In genomic region chr3:36209776-36210555, GRCm38 (mm10) we compare ENCODE assay signal across 9 mouse cellular contexts. TPM values are rescaled to one million over a fixed set of nuclear protein-coding genes. Genes with fewer than 3 reads are reported as not detected.
A peak's percentile ranks its signal among the peaks of the same experiment; 100 is the strongest.
DNase-seq lines count a peak whose midpoint lies in the region; ATAC-seq and TF ChIP-seq lines count a peak whose summit lies in the region.
"Had no signal": no experiment of that assay in that cellular context is flagged by ENCODE, and none has a peak within 500 bp of the region (broad histone marks: within the 10 kb centered on the region; RNA-seq: fewer than 3 reads in every experiment).

No protein-coding gene starts in this region.

- H3K4me1 ChIP-seq in spleen, adult 2 months (ENCODE audit: control insufficient read depth, insufficient read depth, insufficient read length) = no peaks in the 10 kb centered on the region
- H3K4me1 ChIP-seq in forebrain, embryonic 15.5 days = peaks cover 9% of the 10 kb centered on the region; the same call in 1 of the 2 replicates

- H3K27me3 ChIP-seq in spleen, adult 2 months (ENCODE audit: control insufficient read depth, insufficient read depth, low read length) = no peaks in the 10 kb centered on the region
- H3K27me3 ChIP-seq in forebrain, embryonic 15.5 days = no peaks in the 10 kb centered on the region

- no peak overlapping the region for H3K4me2 ChIP-seq in forebrain, embryonic 15.5 days (replicated peaks)

- TF ChIP-seq POLR2A in spleen, adult 2 months (IDR thresholded peaks at IDR 0.05; ENCODE audit: low read depth, low read length) = no peak

- H3K4me3 ChIP-seq in spleen, adult 2 months (ENCODE audit: extremely low read depth, insufficient read depth, insufficient read length) = no peak overlapping the region
- no peak overlapping the region for H3K4me3 ChIP-seq in forebrain, embryonic 15.5 days
- H3K4me3 ChIP-seq: erythroblast, embryonic 14.5 days had no signal

- TF ChIP-seq CTCF in spleen, adult 2 months (IDR thresholded peaks at IDR 0.05; ENCODE audit: extremely low read depth, insufficient read depth, insufficient read length, insufficient replicate concordance) = peak; percentile 1; the same call in 1 of the 2 replicates

- H3K36me3 ChIP-seq in spleen, adult 2 months (ENCODE audit: control insufficient read depth, insufficient read depth, low read length) = no peaks in the 10 kb centered on the region
- H3K36me3 ChIP-seq in forebrain, embryonic 15.5 days = no peaks in the 10 kb centered on the region

- DNase-seq in spleen, adult 2 months (ENCODE audit: low read depth in 1 of 2, low spot score in 2 of 2) = no peak
- DNase-seq in spleen, postnatal 14 days (ENCODE audit: low spot score in 2 of 2) = no peak
- peak; percentile 55 for DNase-seq in brain, embryonic 18.5 days (ENCODE audit: low read depth, low spot score)
- DNase-seq in kidney, adult 9 months = peak; percentile 52
- peak; percentile 39 for DNase-seq in lung, postnatal 25 days (ENCODE audit: low spot score)
- peak; percentile 32 for DNase-seq in skeletal muscle tissue, adult 2 months (ENCODE audit: low read depth, low spot score)

- H3K27ac ChIP-seq in spleen, adult 2 months (ENCODE audit: insufficient read depth, low read length) = no peak overlapping the region
- no peak overlapping the region for H3K27ac ChIP-seq in forebrain, embryonic 15.5 days (replicated peaks)

- peak; percentile 87 for ATAC-seq in forebrain, embryonic 15.5 days (replicated peaks)

- H3K9ac ChIP-seq in forebrain, embryonic 15.5 days (replicated peaks) = no peak overlapping the region

- no peaks in the 10 kb centered on the region for H3K9me3 ChIP-seq in forebrain, embryonic 15.5 days

- WGBS in spleen, adult 2 months = 64% methylated on average over 11 of the region's 11 CpGs
- WGBS in forebrain, embryonic 15.5 days = 47% methylated on average over 11 of the region's 11 CpGs

RNA-seq across cellular contexts. Expression of gene Qrfpr, which starts 12.1 kb away (rescaled TPM):
- polyA plus RNA-seq in spleen, adult 2 months (2012; rRNA removed) = 0.19 and 0.22 TPM in 2 replicates
- polyA plus RNA-seq in forebrain, embryonic 15.5 days (2015; fragmentation: Nextera tagmentation; extraction: Ambion mirVana) = 2.1 and 3.0 TPM in 2 replicates
- polyA plus RNA-seq: erythroblast, embryonic 14.5 days; liver, embryonic 16.5 days had no signal

RNA-seq across cellular contexts. Expression of gene D3Ertd254e, which starts 59.1 kb away (rescaled TPM):
- 0.33 and 0.38 TPM in 2 replicates for polyA plus RNA-seq in spleen, adult 2 months (2012; rRNA removed)
- 13.6 and 16.6 TPM in 2 replicates for polyA plus RNA-seq in forebrain, embryonic 15.5 days (2015; fragmentation: Nextera tagmentation; extraction: Ambion mirVana)

Comparison
In these comparisons a context has a peak if more than half of its experiments do, and no peak if none do; other contexts are left out.
1. DNase-seq: peak in brain, embryonic 18.5 days (single experiment), kidney, adult 9 months (single experiment), lung, postnatal 25 days (single experiment) and skeletal muscle tissue, adult 2 months (single experiment); none in spleen, adult 2 months (0 of 2) and spleen, postnatal 14 days (0 of 2).
2. RNA of gene D3Ertd254e, which starts 59.1 kb away (polyA plus RNA-seq): 13.6 to 16.6 TPM in forebrain, embryonic 15.5 days; 0.33 to 0.38 TPM in spleen, adult 2 months; every median in the first group is over 10 times any median in the second.